Mouse (Mus musculus) CH12.LX (cell line): ENCODE data around the gene Clca2. TPM values are rescaled to one million over a fixed set of nuclear protein-coding genes. Genes with fewer than 3 reads are reported as not detected.

Experiments
- DNase-seq: peaks from one replicate; pipeline ENCODE4 v3.0.0-alpha.2; 2013; ENCODE audit errors: extremely low read depth
- H3K27ac ChIP-seq: 2 replicates; pipeline ENCODE4 v1.5.1; 2012; ENCODE audit warnings: low read depth, mild to moderate bottlenecking, control low read depth, moderate library complexity; ENCODE audit not compliant: insufficient read depth
- H3K27me3 ChIP-seq: replicated peaks from 2 replicates; pipeline ENCODE3; 2012; ENCODE audit warnings: inconsistent platforms
- H3K36me3 ChIP-seq, 2 experiments: replicated peaks in 1 of 2; 2 replicates each; pipeline versions ENCODE3 to v1.6.1; 2012; ENCODE audit warnings: inconsistent platforms in 1 of 2, low read length in 1 of 2, mild to moderate bottlenecking in 1 of 2, mixed read lengths in 1 of 2, moderate library complexity in 1 of 2; ENCODE audit not compliant: control insufficient read depth in 1 of 2, insufficient read depth in 1 of 2
- H3K4me1 ChIP-seq, 2 experiments: 2 replicates each; pipeline ENCODE4 v1.6.1; 2012; ENCODE audit warnings: inconsistent platforms in 1 of 2, moderate library complexity in 1 of 2; ENCODE audit not compliant: insufficient read depth in 2 of 2, control insufficient read depth in 1 of 2
- H3K4me2 ChIP-seq: 2 replicates; pipeline ENCODE4 v1.6.1; 2012; ENCODE audit warnings: low read depth, mild to moderate bottlenecking, control low read depth; ENCODE audit not compliant: poor library complexity, insufficient read depth, severe bottlenecking
- H3K4me3 ChIP-seq, 3 experiments: fragments of 150-350 bp in 1 of 3; sonication (generic) in 1 of 3; replicated peaks in 1 of 3; 2 replicates each; pipeline versions ENCODE3 to v1.5.1; 2011 to 2012; ENCODE audit warnings: low read depth in 2 of 3, low read length in 2 of 3, mild to moderate bottlenecking in 2 of 3, moderate library complexity in 2 of 3, control low read depth in 1 of 3, improper control_type of control experiment in 1 of 3, inconsistent platforms in 1 of 3, mixed read lengths in 1 of 3; ENCODE audit not compliant: poor library complexity in 1 of 3
- H3K79me2 ChIP-seq: replicated peaks from 2 replicates; pipeline ENCODE4 v1.6.1; 2012; ENCODE audit warnings: mild to moderate bottlenecking, moderate library complexity; ENCODE audit not compliant: control insufficient read depth, poor library complexity, insufficient read depth, severe bottlenecking; ENCODE audit errors: extremely low read depth
- H3K9ac ChIP-seq: 2 replicates; pipeline ENCODE4 v1.6.1; 2012; ENCODE audit warnings: low read depth, mild to moderate bottlenecking, control low read depth, moderate library complexity; ENCODE audit not compliant: insufficient read depth
- H3K9me3 ChIP-seq: replicated peaks from 2 replicates; pipeline ENCODE3; 2012; ENCODE audit warnings: low read length, inconsistent platforms, mixed read lengths
- BHLHE40 ChIP-seq: IDR thresholded peaks from 2 replicates; pipeline ENCODE4 v1.6.1; 2011; ENCODE audit warnings: mild to moderate bottlenecking, low read depth, low read length, improper control_type of control experiment
- CHD1 ChIP-seq: IDR thresholded peaks from 2 replicates; pipeline ENCODE4 v1.6.1; 2012; ENCODE audit warnings: low read depth, low read length, improper control_type of control experiment, inconsistent platforms
- CHD2 ChIP-seq: IDR thresholded peaks from 2 replicates; pipeline ENCODE4 v1.6.1; 2011; ENCODE audit warnings: low read length, improper control_type of control experiment
- CTCF ChIP-seq, 2 experiments: IDR thresholded peaks in 1 of 2; conservative IDR thresholded peaks in 1 of 2; 2 replicates each; pipeline ENCODE4 v1.5.1; 2011 to 2012; ENCODE audit warnings: low read depth in 2 of 2, low read length in 2 of 2, improper control_type of control experiment in 1 of 2, inconsistent platforms in 1 of 2, mild to moderate bottlenecking in 1 of 2, moderate library complexity in 1 of 2
- E2F4 ChIP-seq: IDR thresholded peaks from 2 replicates; pipeline ENCODE4 v1.6.1; 2011; ENCODE audit warnings: low read depth, low read length, improper control_type of control experiment; ENCODE audit not compliant: insufficient replicate concordance
- ELF1 ChIP-seq: IDR thresholded peaks from 2 replicates; pipeline ENCODE4 v1.6.1; 2014; ENCODE audit warnings: low read depth, mild to moderate bottlenecking, inconsistent platforms, low read length, improper control_type of control experiment
- EP300 ChIP-seq: IDR thresholded peaks from 2 replicates; pipeline ENCODE4 v1.6.1; 2011; ENCODE audit warnings: low read length, improper control_type of control experiment
- ETS1 ChIP-seq: conservative IDR thresholded peaks from 2 replicates; pipeline ENCODE4 v1.6.1; 2012; ENCODE audit warnings: low read depth, mild to moderate bottlenecking, inconsistent platforms, low read length, improper control_type of control experiment, moderate library complexity
- GABPA ChIP-seq: IDR thresholded peaks from 2 replicates; pipeline ENCODE4 v1.6.1; 2012; ENCODE audit warnings: low read depth, low read length, improper control_type of control experiment, inconsistent platforms; ENCODE audit not compliant: insufficient replicate concordance
- HCFC1 ChIP-seq: IDR thresholded peaks from 2 replicates; pipeline ENCODE4 v1.6.1; 2012; ENCODE audit warnings: low read depth, mild to moderate bottlenecking, inconsistent platforms, low read length, improper control_type of control experiment
- IRF4 ChIP-seq: IDR thresholded peaks from 2 replicates; pipeline ENCODE4 v1.6.1; 2014; ENCODE audit warnings: low read depth, mild to moderate bottlenecking, inconsistent platforms, low read length, improper control_type of control experiment
- JUN ChIP-seq: IDR thresholded peaks from 2 replicates; pipeline ENCODE4 v1.6.1; 2011; ENCODE audit warnings: low read depth, mild to moderate bottlenecking, low read length, improper control_type of control experiment, moderate library complexity; ENCODE audit not compliant: insufficient read depth
- JUND ChIP-seq: conservative IDR thresholded peaks from 2 replicates; pipeline ENCODE4 v1.6.1; 2011; ENCODE audit warnings: low read depth, low read length, improper control_type of control experiment
- KAT2A ChIP-seq: IDR thresholded peaks from 2 replicates; pipeline ENCODE4 v1.6.1; 2012; ENCODE audit warnings: low read length, improper control_type of control experiment, inconsistent platforms; ENCODE audit not compliant: insufficient replicate concordance
- MAFK ChIP-seq: IDR thresholded peaks from 2 replicates; pipeline ENCODE4 v1.6.1; 2011; ENCODE audit warnings: low read length, improper control_type of control experiment; ENCODE audit not compliant: insufficient replicate concordance
- MAX ChIP-seq: IDR thresholded peaks from 2 replicates; pipeline ENCODE4 v1.6.1; 2011; ENCODE audit warnings: low read length, improper control_type of control experiment
- MAZ ChIP-seq: IDR thresholded peaks from 2 replicates; pipeline ENCODE4 v1.6.1; 2012; ENCODE audit warnings: low read depth, mild to moderate bottlenecking, inconsistent platforms, low read length, improper control_type of control experiment, moderate library complexity
- MEF2A ChIP-seq: IDR thresholded peaks from 2 replicates; pipeline ENCODE4 v1.6.1; 2014; ENCODE audit warnings: low read depth, mild to moderate bottlenecking, inconsistent platforms, low read length, improper control_type of control experiment, borderline replicate concordance
- MXI1 ChIP-seq: IDR thresholded peaks from 2 replicates; pipeline ENCODE4 v1.6.1; 2011; ENCODE audit warnings: mild to moderate bottlenecking, low read depth, low read length, improper control_type of control experiment
- MYC ChIP-seq: IDR thresholded peaks from 2 replicates; pipeline ENCODE4 v1.6.1; 2011; ENCODE audit warnings: low read depth, mild to moderate bottlenecking, improper control_type of control experiment, low read length
- NELFE ChIP-seq: IDR thresholded peaks from 2 replicates; pipeline ENCODE4 v1.6.1; 2011; ENCODE audit warnings: low read depth, low read length, improper control_type of control experiment
- NRF1 ChIP-seq: IDR thresholded peaks from 2 replicates; pipeline ENCODE4 v1.6.1; 2014; ENCODE audit warnings: low read depth, mild to moderate bottlenecking, inconsistent platforms, low read length, improper control_type of control experiment, moderate library complexity
- PAX5 ChIP-seq: IDR thresholded peaks from 2 replicates; pipeline ENCODE4 v1.6.1; 2012; ENCODE audit warnings: low read length, inconsistent platforms, mixed read lengths
- POLR2A ChIP-seq: IDR thresholded peaks from 2 replicates; pipeline ENCODE4 v1.6.1; 2011; ENCODE audit warnings: low read depth, mild to moderate bottlenecking, improper control_type of control experiment, low read length
- POLR2AphosphoS2 ChIP-seq: IDR thresholded peaks from 2 replicates; pipeline ENCODE4 v1.6.1; 2011; ENCODE audit warnings: low read depth, low read length, improper control_type of control experiment
- RAD21 ChIP-seq: IDR thresholded peaks from 2 replicates; pipeline ENCODE4 v1.6.1; 2011; ENCODE audit warnings: low read depth, mild to moderate bottlenecking, low read length, improper control_type of control experiment, moderate library complexity
- RCOR1 ChIP-seq: conservative IDR thresholded peaks from 2 replicates; pipeline ENCODE4 v1.6.1; 2012; ENCODE audit warnings: low read depth, mild to moderate bottlenecking, inconsistent platforms, low read length, improper control_type of control experiment
- SIN3A ChIP-seq: IDR thresholded peaks from 2 replicates; pipeline ENCODE4 v1.6.1; 2012; ENCODE audit warnings: low read length, improper control_type of control experiment, inconsistent platforms
- SMC3 ChIP-seq: IDR thresholded peaks from 2 replicates; pipeline ENCODE4 v1.6.1; 2011; ENCODE audit warnings: low read depth, low read length, improper control_type of control experiment
- TBP ChIP-seq: conservative IDR thresholded peaks from 2 replicates; pipeline ENCODE4 v1.6.1; 2011; ENCODE audit warnings: low read depth, low read length, improper control_type of control experiment
- TCF12 ChIP-seq: IDR thresholded peaks from 2 replicates; pipeline ENCODE4 v1.6.1; 2014; ENCODE audit warnings: low read depth, mild to moderate bottlenecking, inconsistent platforms, low read length, improper control_type of control experiment
- UBTF ChIP-seq: IDR thresholded peaks from 2 replicates; pipeline ENCODE4 v1.6.1; 2012; ENCODE audit warnings: low read depth, mild to moderate bottlenecking, inconsistent platforms, low read length, improper control_type of control experiment, moderate library complexity
- USF1 ChIP-seq: IDR thresholded peaks from 2 replicates; pipeline ENCODE4 v1.6.1; 2014; ENCODE audit warnings: low read depth, mild to moderate bottlenecking, inconsistent platforms, low read length, improper control_type of control experiment
- USF2 ChIP-seq: conservative IDR thresholded peaks from 2 replicates; pipeline ENCODE4 v1.6.1; 2011; ENCODE audit warnings: low read depth, low read length, improper control_type of control experiment
- ZC3H11A ChIP-seq: IDR thresholded peaks from 2 replicates; pipeline ENCODE4 v1.6.1; 2012; ENCODE audit warnings: low read depth, mild to moderate bottlenecking, inconsistent platforms, low read length, improper control_type of control experiment
- ZKSCAN1 ChIP-seq: IDR thresholded peaks from 2 replicates; pipeline ENCODE4 v1.6.1; 2012; ENCODE audit warnings: low read depth, inconsistent platforms, low read length, improper control_type of control experiment, borderline replicate concordance
- ZMIZ1 ChIP-seq: IDR thresholded peaks from 2 replicates; pipeline ENCODE4 v1.6.1; 2012; ENCODE audit warnings: low read depth, mild to moderate bottlenecking, inconsistent platforms, low read length, improper control_type of control experiment
- ZNF384 ChIP-seq: IDR thresholded peaks from 2 replicates; pipeline ENCODE4 v1.6.1; 2012; ENCODE audit warnings: low read depth, low read length, improper control_type of control experiment, inconsistent platforms
- dilution Hi-C: fragments of 300-500 bp; cut with MboI; formaldehyde crosslinking; loops from 2 replicates; pipeline ENCODE4 v1.14.3; 2020; ENCODE audit warnings: low sequenced_read_pairs; ENCODE audit not compliant: extremely low pct_unique_long_range_greater_than_20kb, extremely low pct_ligation_motif_present
- in situ Hi-C: fragments of 300-500 bp; cut with MboI; formaldehyde crosslinking; loops from 3 replicates; pipeline ENCODE4 v1.14.3; 2019; ENCODE audit warnings: low sequenced_read_pairs, low pct_ligation_motif_present, low pct_unique_long_range_greater_than_20kb, mixed read lengths
- polyA plus RNA-seq: library from polyadenylated mRNA; unstranded; fragments of >175 nt; gene quantifications from 2 replicates; pipeline ENCODE4 v1.2.1, GENCODE M21; 2012; ENCODE audit warnings: low read depth; ENCODE audit not compliant: insufficient read length
- total RNA-seq, 2 experiments: library from RNA; depleted of rRNA; stranded (reverse); fragments of 300-350 nt in 1 of 2; fragments of >200 nt in 1 of 2; gene quantifications; 2 replicates each; pipeline ENCODE4 v1.2.3; 2012 to 2014

The Clca2 gene
- total and polyA plus RNA-seq, 3 experiments = 0.07 to 0.17 (median 0.13) TPM

- Histone ChIP-seq H3K27me3 (no peaks in the 10 kb centered on the region), H3K4me3 (peak within 1 kb of the TSS; percentile 70 to 74 (median 72)), H3K4me2 (peak within 1 kb of the TSS; percentile 77), H3K27ac (peak within 1 kb of the TSS; percentile 91), H3K36me3 (peaks cover 0 to 4% of the 10 kb centered on the region in 2 experiments), H3K79me2 (0 out of 2 replicates have a peak, but pooled peaks cover 8% of the 10 kb centered on the region), H3K9ac (peak within 1 kb of the TSS; percentile 92), H3K4me1 (peaks cover 9 to 28% of the 10 kb centered on the region in 2 experiments), H3K9me3 (no peaks in the 10 kb centered on the region)
- DNase-seq = peak; percentile 100
- dilution Hi-C loops = no loop called here
- in situ Hi-C loops = no loop called here
- TF ChIP-seq NRF1 (no peak; the same call in none of the 2 replicates), ZNF384 (no peak; the same call in 1 of the 2 replicates), IRF4 (peak; percentile 84), CHD2 (peak; percentile 46), RAD21 (no peak), TBP (peak; percentile 97), NELFE (peak; percentile 97), MXI1 (peak; percentile 81), PAX5 (no peak), GABPA (no peak), CHD1 (no peak), RCOR1 (peak; percentile 68; the same call in 1 of the 2 replicates), ZMIZ1 (peak; percentile 81), POLR2AphosphoS2 (peak; percentile 75; the same call in 1 of the 2 replicates), TCF12 (peak; percentile 82), CTCF (conservative IDR thresholded peaks at IDR 0.05 in 1 of 2, IDR thresholded peaks at IDR 0.05 in 1 of 2; ENCODE audit: low read depth in 2 of 2, low read length in 2 of 2) (no peak), KAT2A (peak; percentile 82), ZKSCAN1 (no peak; the same call in 1 of the 2 replicates), E2F4 (no peak; the same call in 1 of the 2 replicates), USF1 (peak; percentile 70), SIN3A (peak; percentile 92), MAFK (no peak), MYC (0 out of 2 replicates have a peak, but pooled peaks have one; percentile 64), MEF2A (peak; percentile 51; the same call in 1 of the 2 replicates), ETS1 (no peak; the same call in none of the 2 replicates), USF2 (no peak; the same call in 1 of the 2 replicates), MAX (0 out of 2 replicates have a peak, but pooled peaks have one; percentile 19), BHLHE40 (peak; percentile 86), ELF1 (peak; percentile 92), JUND (no peak), SMC3 (no peak), UBTF (no peak; the same call in 1 of the 2 replicates), HCFC1 (peak; percentile 88), MAZ (peak; percentile 82; the same call in 1 of the 2 replicates), POLR2A (peak; percentile 87), EP300 (no peak), JUN (no peak), ZC3H11A (no peak)
Measured at GRCm38 (mm10) chr3:145118254-145119001, 19.2 kb upstream of the Clca2 start, which contains the start of gene Odf2l. TSS of gene Odf2l (plus strand) at chr3:145118588.
